Mouse (Mus musculus): ENCODE data around the gene Pmepa1. TPM values are rescaled to one million over a fixed set of nuclear protein-coding genes. Genes with fewer than 3 reads are reported as not detected.

The Pmepa1 gene
- polyA plus RNA-seq, 1 experiment, result 13.1 TPM

DNA sequence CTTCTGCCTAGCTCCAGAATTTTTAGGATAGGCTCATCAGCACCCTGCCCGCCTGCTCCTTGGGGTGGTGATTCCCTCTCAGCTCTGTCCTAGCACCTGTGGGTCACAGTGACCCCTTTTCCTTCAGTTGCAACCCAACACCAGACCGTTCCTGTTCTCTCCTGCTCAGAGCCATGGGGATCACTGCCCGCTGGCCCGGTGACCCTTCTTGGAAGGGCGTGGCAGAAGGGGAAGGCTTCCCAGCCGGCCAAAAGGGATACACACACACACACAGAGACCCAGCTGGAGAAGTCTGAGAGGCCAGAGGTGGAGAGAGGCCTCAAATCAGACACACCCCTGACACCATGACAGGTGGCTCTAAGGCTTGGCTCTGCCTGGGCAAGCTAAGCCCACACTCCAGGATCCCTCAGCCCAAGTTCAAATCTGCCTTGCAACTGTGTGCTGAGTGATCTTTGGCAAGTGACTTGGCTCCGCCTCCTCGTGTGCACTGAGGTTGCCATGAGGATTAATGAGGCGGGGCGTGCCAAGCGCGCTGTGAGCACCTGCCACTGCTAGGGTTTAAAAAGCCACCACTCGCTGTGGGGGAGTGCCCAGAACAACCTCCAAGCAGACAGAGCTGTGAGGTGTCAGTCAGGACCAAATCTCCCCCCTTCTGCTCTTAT lies 11.7 kb downstream of the Pmepa1 start:
- H3K27me3 ChIP-seq (ENCODE audit: control insufficient read depth, insufficient read depth, low read length), result no peaks in the 10 kb centered on the region
- 40% methylated on average over 13 of the region's 13 CpGs for WGBS
- TF ChIP-seq CTCF (IDR thresholded peaks at IDR 0.05; ENCODE audit: extremely low read depth, insufficient read depth, insufficient read length, insufficient replicate concordance) (no peak), POLR2A (IDR thresholded peaks at IDR 0.05; ENCODE audit: low read depth, low read length) (no peak)
- peaks cover 32% of the 10 kb centered on the region; the same call in 1 of the 2 replicates for H3K4me1 ChIP-seq (ENCODE audit: control insufficient read depth, insufficient read depth, insufficient read length)
- H3K27ac ChIP-seq (ENCODE audit: insufficient read depth, low read length), result no peak overlapping the region
- peak in 1 of 2 experiments; percentile 37 for DNase-seq (ENCODE audit: low read depth in 1 of 2, low spot score in 2 of 2)
- no peak overlapping the region for H3K4me3 ChIP-seq (ENCODE audit: extremely low read depth, insufficient read depth, insufficient read length)
- H3K36me3 ChIP-seq (ENCODE audit: control insufficient read depth, insufficient read depth, low read length), result no peaks in the 10 kb centered on the region

DNA sequence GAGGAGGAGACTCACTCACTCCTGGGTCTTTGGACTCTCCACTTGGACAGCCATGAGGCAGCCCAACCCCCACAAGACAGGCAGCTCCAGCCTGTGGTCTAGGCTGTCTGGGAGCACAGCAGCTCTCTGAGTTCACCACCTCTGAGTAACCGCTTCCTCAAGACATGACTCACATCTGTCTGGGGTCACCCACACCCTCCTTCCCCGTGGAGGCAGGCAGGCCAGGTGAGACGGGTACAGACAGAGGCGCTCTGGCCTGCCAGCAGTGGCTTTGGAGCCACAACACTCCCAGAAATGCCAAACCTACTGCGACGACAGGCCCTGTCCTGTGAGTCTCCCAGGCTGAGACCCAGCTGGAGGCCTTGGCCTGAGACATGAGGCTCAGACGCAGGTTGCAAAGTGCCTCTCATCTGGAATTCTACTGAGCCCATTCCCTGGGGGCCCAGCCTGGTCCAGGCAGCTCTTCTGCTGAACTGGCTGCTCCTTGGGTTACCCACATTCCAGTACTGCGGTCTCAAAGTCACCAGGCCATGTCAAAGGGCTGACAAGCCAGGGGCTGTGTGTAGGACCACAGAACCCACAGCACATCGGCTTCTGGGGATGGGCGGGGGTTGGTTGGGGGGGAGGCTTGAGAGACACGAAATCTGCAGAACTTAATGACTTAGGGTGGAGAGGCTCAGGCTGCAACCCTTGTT lies 12.6 kb downstream of the Pmepa1 start:
- H3K4me3 ChIP-seq (ENCODE audit: extremely low read depth, insufficient read depth, insufficient read length), result no peak overlapping the region
- no peak overlapping the region for H3K27ac ChIP-seq (ENCODE audit: insufficient read depth, low read length)
- 22% methylated on average over 11 of the region's 11 CpGs for WGBS
- peaks cover 32% of the 10 kb centered on the region; the same call in 1 of the 2 replicates for H3K4me1 ChIP-seq (ENCODE audit: control insufficient read depth, insufficient read depth, insufficient read length)
- DNase-seq (ENCODE audit: low read depth in 1 of 2, low spot score in 2 of 2), result peak in 1 of 2 experiments; percentile 22
- H3K27me3 ChIP-seq (ENCODE audit: control insufficient read depth, insufficient read depth, low read length), result no peaks in the 10 kb centered on the region
- no peaks in the 10 kb centered on the region for H3K36me3 ChIP-seq (ENCODE audit: control insufficient read depth, insufficient read depth, low read length)
- no peak for TF ChIP-seq CTCF (IDR thresholded peaks at IDR 0.05; ENCODE audit: extremely low read depth, insufficient read depth, insufficient read length, insufficient replicate concordance)
- no peak for TF ChIP-seq POLR2A (IDR thresholded peaks at IDR 0.05; ENCODE audit: low read depth, low read length)

GRCm38 (mm10) chr2:173261497-173261896 lies 14.8 kb downstream of the Pmepa1 start:
- no peak for DNase-seq (ENCODE audit: low read depth in 1 of 2, low spot score in 2 of 2)
- H3K4me1 ChIP-seq (ENCODE audit: control insufficient read depth, insufficient read depth, insufficient read length), result peaks cover 27% of the 10 kb centered on the region; the same call in 1 of the 2 replicates
- WGBS, result 87% methylated on average over 10 of the region's 10 CpGs

DNA sequence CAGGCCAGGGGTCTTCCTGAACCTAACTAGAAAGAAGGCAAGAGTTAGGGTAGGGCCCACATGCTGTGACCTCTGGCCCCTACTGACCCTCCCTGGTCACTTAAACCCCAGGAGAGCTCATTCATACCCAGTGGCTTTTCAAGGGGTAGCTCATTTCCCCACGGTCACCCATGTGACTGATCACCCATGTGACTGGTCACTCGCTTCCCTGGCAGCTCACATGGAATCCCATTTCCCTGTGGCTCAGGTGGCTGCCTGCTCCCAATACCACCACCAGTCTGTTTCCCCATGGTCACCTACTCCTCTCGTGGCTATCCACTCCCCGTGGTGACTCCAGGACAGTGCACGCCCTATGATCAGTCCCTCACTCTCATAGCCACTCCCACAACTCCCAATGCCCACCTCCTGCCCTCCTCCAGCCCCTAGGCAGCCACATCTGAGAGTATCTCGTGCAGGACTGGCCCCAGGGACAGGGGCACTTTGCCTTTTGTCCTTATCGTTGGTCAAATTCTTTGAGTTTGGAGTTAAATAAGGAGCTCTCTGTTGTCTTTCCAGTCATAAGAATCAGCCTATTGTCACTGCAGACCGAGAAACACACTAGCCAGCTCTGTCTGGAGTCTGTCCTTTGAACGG lies 17.8 kb downstream of the Pmepa1 start:
- no peaks in the 10 kb centered on the region for H3K36me3 ChIP-seq (ENCODE audit: control insufficient read depth, insufficient read depth, low read length)
- WGBS, result 82% methylated on average over 9 of the region's 9 CpGs
- no peaks in the 10 kb centered on the region for H3K27me3 ChIP-seq (ENCODE audit: control insufficient read depth, insufficient read depth, low read length)
- peaks cover 8% of the 10 kb centered on the region; the same call in 1 of the 2 replicates for H3K4me1 ChIP-seq (ENCODE audit: control insufficient read depth, insufficient read depth, insufficient read length)
- H3K27ac ChIP-seq (ENCODE audit: insufficient read depth, low read length), result no peak overlapping the region
- H3K4me3 ChIP-seq (ENCODE audit: extremely low read depth, insufficient read depth, insufficient read length), result no peak overlapping the region
- DNase-seq (ENCODE audit: low read depth in 1 of 2, low spot score in 2 of 2), result no peak
- no peak for TF ChIP-seq POLR2A (IDR thresholded peaks at IDR 0.05; ENCODE audit: low read depth, low read length)
- no peak for TF ChIP-seq CTCF (IDR thresholded peaks at IDR 0.05; ENCODE audit: extremely low read depth, insufficient read depth, insufficient read length, insufficient replicate concordance)

More at GRCm38 (mm10) chr2:173261497-173261896, 14.8 kb downstream of the Pmepa1 start:
- Histone ChIP-seq H3K27me3 (ENCODE audit: control insufficient read depth, insufficient read depth, low read length) (no peaks in the 10 kb centered on the region), H3K36me3 (ENCODE audit: control insufficient read depth, insufficient read depth, low read length) (no peaks in the 10 kb centered on the region), H3K4me3 (ENCODE audit: extremely low read depth, insufficient read depth, insufficient read length) (no peak overlapping the region), H3K27ac (ENCODE audit: insufficient read depth, low read length) (no peak overlapping the region)
- TF ChIP-seq CTCF (IDR thresholded peaks at IDR 0.05; ENCODE audit: extremely low read depth, insufficient read depth, insufficient read length, insufficient replicate concordance) (no peak), POLR2A (IDR thresholded peaks at IDR 0.05; ENCODE audit: low read depth, low read length) (no peak)

DNA sequence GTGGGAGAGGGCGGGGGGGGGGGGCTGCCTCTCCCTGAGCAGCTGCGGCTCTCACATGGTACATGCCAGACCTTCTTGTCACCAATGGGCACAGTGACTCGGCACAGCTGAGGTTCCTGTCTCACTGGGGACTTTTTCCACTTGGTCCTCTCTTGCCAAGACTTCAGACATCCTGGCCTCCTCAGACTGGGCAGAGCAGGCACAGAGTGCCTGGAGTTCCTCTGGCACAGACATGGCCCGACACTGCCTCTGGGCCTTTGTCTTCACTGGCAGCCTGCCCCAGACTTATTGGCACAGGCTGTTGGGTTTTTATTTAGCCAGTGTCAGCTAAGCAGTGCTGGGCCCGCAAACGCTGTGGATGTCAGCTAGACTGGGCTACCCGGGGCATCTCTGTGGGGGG lies 18.7 kb downstream of the Pmepa1 start:
- WGBS, result 60% methylated on average over 7 of the region's 7 CpGs

GRCm38 (mm10) chr2:173256552-173256949 lies 19.8 kb downstream of the Pmepa1 start:
- 90% methylated on average over 4 of the region's 4 CpGs for WGBS
- H3K27ac ChIP-seq (ENCODE audit: insufficient read depth, low read length), result no peak overlapping the region
- no peak for DNase-seq (ENCODE audit: low read depth in 1 of 2, low spot score in 2 of 2)
- TF ChIP-seq CTCF (IDR thresholded peaks at IDR 0.05; ENCODE audit: extremely low read depth, insufficient read depth, insufficient read length, insufficient replicate concordance), result no peak
- no peak for TF ChIP-seq POLR2A (IDR thresholded peaks at IDR 0.05; ENCODE audit: low read depth, low read length)
- H3K36me3 ChIP-seq (ENCODE audit: control insufficient read depth, insufficient read depth, low read length), result no peaks in the 10 kb centered on the region
- no peaks in the 10 kb centered on the region for H3K27me3 ChIP-seq (ENCODE audit: control insufficient read depth, insufficient read depth, low read length)
- H3K4me3 ChIP-seq (ENCODE audit: extremely low read depth, insufficient read depth, insufficient read length), result no peak overlapping the region
- H3K4me1 ChIP-seq (ENCODE audit: control insufficient read depth, insufficient read depth, insufficient read length), result peaks cover 7% of the 10 kb centered on the region; the same call in 1 of the 2 replicates

More for the DNA sequence above, 18.7 kb downstream of the Pmepa1 start:
- H3K27ac ChIP-seq (ENCODE audit: insufficient read depth, low read length), result no peak overlapping the region
- H3K4me3 ChIP-seq (ENCODE audit: extremely low read depth, insufficient read depth, insufficient read length), result no peak overlapping the region
- peaks cover 7% of the 10 kb centered on the region; the same call in 1 of the 2 replicates for H3K4me1 ChIP-seq (ENCODE audit: control insufficient read depth, insufficient read depth, insufficient read length)
- no peaks in the 10 kb centered on the region for H3K27me3 ChIP-seq (ENCODE audit: control insufficient read depth, insufficient read depth, low read length)
- no peak for TF ChIP-seq POLR2A (IDR thresholded peaks at IDR 0.05; ENCODE audit: low read depth, low read length)
- H3K36me3 ChIP-seq (ENCODE audit: control insufficient read depth, insufficient read depth, low read length), result no peaks in the 10 kb centered on the region
- no peak for DNase-seq (ENCODE audit: low read depth in 1 of 2, low spot score in 2 of 2)
